Mouse (Mus musculus) limb, embryonic 14.5 days (tissue): ENCODE measurements around the gene Scd2. TPM values are rescaled to one million over a fixed set of nuclear protein-coding genes. Genes with fewer than 3 reads are reported as not detected.
A peak's percentile ranks its signal among the peaks of the same experiment; 100 is the strongest.

ENCODE experiments used
- ATAC-seq: fragments of 200-750 bp; cut with Nextera tagmentation; 2 replicates; pipeline ENCODE4 v1.8.0; 2017; ENCODE audit warnings: low read depth, moderate number of reproducible peaks, moderate TSS enrichment; ENCODE audit not compliant: low FRiP score
- DNase-seq: peaks from one replicate; pipeline ENCODE4 v3.0.0-alpha.2; 2015; ENCODE audit warnings: low spot score
- H3K27ac ChIP-seq: fragments of 300-500 bp; sonication (generic); replicated peaks from 2 replicates; pipeline ENCODE4 v1.5.1; 2014; ENCODE audit warnings: low read depth, mild to moderate bottlenecking, low read length, moderate library complexity, mixed read lengths
- H3K27me3 ChIP-seq: fragments of 300-500 bp; sonication (generic); 2 replicates; pipeline ENCODE4 v1.6.1; 2014; ENCODE audit warnings: low read length, mixed read lengths; ENCODE audit not compliant: control insufficient read depth, insufficient read depth
- H3K36me3 ChIP-seq: fragments of 300-500 bp; sonication (generic); 2 replicates; pipeline ENCODE4 v1.6.1; 2014; ENCODE audit warnings: mild to moderate bottlenecking, low read length, moderate library complexity, mixed read lengths; ENCODE audit not compliant: control insufficient read depth, insufficient read depth
- H3K4me1 ChIP-seq: fragments of 300-500 bp; sonication (generic); 2 replicates; pipeline ENCODE4 v1.6.1; 2014; ENCODE audit warnings: antibody characterized with exemption, low read length, mixed read lengths; ENCODE audit not compliant: control insufficient read depth, insufficient read depth
- H3K4me2 ChIP-seq: fragments of 300-500 bp; sonication (generic); replicated peaks from 2 replicates; pipeline ENCODE4 v1.6.1; 2014; ENCODE audit warnings: low read depth, mild to moderate bottlenecking, low read length, moderate library complexity; ENCODE audit not compliant: severe bottlenecking
- H3K4me3 ChIP-seq: fragments of 300-500 bp; sonication (generic); replicated peaks from 2 replicates; pipeline ENCODE4 v1.5.1; 2014; ENCODE audit warnings: low read length
- H3K9ac ChIP-seq: fragments of 300-500 bp; sonication (generic); 2 replicates; pipeline ENCODE4 v1.6.1; 2014; ENCODE audit warnings: mild to moderate bottlenecking, low read depth, low read length, moderate library complexity; ENCODE audit not compliant: severe bottlenecking
- H3K9me3 ChIP-seq: fragments of 300-500 bp; sonication (generic); 2 replicates; pipeline ENCODE4 v1.6.1; 2016; ENCODE audit warnings: low read length; ENCODE audit not compliant: control insufficient read depth
- POLR2A ChIP-seq: fragments of 200-500 bp; IDR thresholded peaks from 2 replicates; pipeline ENCODE4 v1.8.0; 2012; ENCODE audit warnings: inconsistent platforms, mild to moderate bottlenecking, moderate library complexity, borderline replicate concordance; ENCODE audit not compliant: insufficient read depth, insufficient read length; ENCODE audit errors: extremely low read depth
- WGBS: fragments of 180-500 bp; shearing (Covaris S2); extraction: QIAGEN DNeasy Blood & Tissue Kit; methylation state at CpG from one replicate; pipeline ENCODE4 v1.1.7; 2014; 5-methylcytosine and 5-hydroxymethylcytosine counted together
- polyA plus RNA-seq, 2 experiments: library from polyadenylated mRNA; depleted of rRNA in 1 of 2; stranded (reverse) in 1 of 2; unstranded in 1 of 2; fragments of >200 nt; fragmentation: Nextera tagmentation in 1 of 2; extraction: Ambion mirVana in 1 of 2; gene quantifications; 2 replicates each; pipeline versions ENCODE4 v1.2.1 to v1.2.3; 2012 to 2014

Scd2 gene
- polyA plus RNA-seq, 2 experiments, result 218 to 274 TPM

- Histone ChIP-seq H3K9me3 (no peaks in the 10 kb centered on the region), H3K4me1 (peaks cover 42% of the 10 kb centered on the region), H3K4me3 (no peak overlapping the region), H3K27me3 (no peaks in the 10 kb centered on the region), H3K9ac (no peak overlapping the region), H3K27ac (no peak overlapping the region), H3K4me2 (no peak overlapping the region), H3K36me3 (no peaks in the 10 kb centered on the region)
- ATAC-seq (no peak), DNase-seq (no peak)
- WGBS, result 51% methylated on average over 2 of the region's 2 CpGs
- TF ChIP-seq POLR2A, result no peak
These were observed 7.4 kb upstream of the Scd2 start for GRCm38 (mm10) chr19:44286109-44286508.

GRCm38 (mm10) chr19:44287415-44288110, 5.9 kb upstream of the Scd2 start:
- H3K9ac ChIP-seq, result no peak overlapping the region
- DNase-seq (no peak), ATAC-seq (no peak)
- H3K4me1 ChIP-seq, result peaks cover 34% of the 10 kb centered on the region
- WGBS, result 75% methylated on average over 10 of the region's 11 CpGs
- no peaks in the 10 kb centered on the region for H3K9me3 ChIP-seq
- no peak overlapping the region for H3K4me3 ChIP-seq
- no peak overlapping the region for H3K27ac ChIP-seq
- TF ChIP-seq POLR2A, result no peak
- no peaks in the 10 kb centered on the region for H3K36me3 ChIP-seq
- no peaks in the 10 kb centered on the region for H3K27me3 ChIP-seq
- H3K4me2 ChIP-seq, result no peak overlapping the region

- Histone ChIP-seq H3K9me3 (no peaks in the 10 kb centered on the region), H3K4me3 (no peak overlapping the region), H3K27me3 (no peaks in the 10 kb centered on the region), H3K4me2 (no peak overlapping the region), H3K4me1 (peaks cover 27% of the 10 kb centered on the region), H3K27ac (0 out of 2 replicates have a peak overlapping the region, but pooled peaks have one; percentile 94), H3K9ac (no peak overlapping the region), H3K36me3 (peaks cover 22% of the 10 kb centered on the region)
- TF ChIP-seq POLR2A, result no peak
- WGBS, result 84% methylated on average over 2 of the region's 2 CpGs
- ATAC-seq (no peak), DNase-seq (no peak)
These were observed 1.4 kb upstream of the Scd2 start for GRCm38 (mm10) chr19:44292083-44292482.

- H3K4me1 ChIP-seq, result peaks cover 31% of the 10 kb centered on the region
- ATAC-seq, result no peak
- whole genome bisulfite sequencing, result 54% methylated on average over 3 of the region's 3 CpGs
- no peaks in the 10 kb centered on the region for H3K9me3 ChIP-seq
- peak overlapping the region; percentile 96 for H3K4me2 ChIP-seq
- no peak for DNase-seq
- peak overlapping the region; percentile 92 for H3K4me3 ChIP-seq
- H3K27me3 ChIP-seq, result no peaks in the 10 kb centered on the region
- TF ChIP-seq POLR2A, result no peak
- H3K27ac ChIP-seq, result peak overlapping the region; percentile 94
- no peak overlapping the region for H3K9ac ChIP-seq
- H3K36me3 ChIP-seq, result peaks cover 26% of the 10 kb centered on the region
These were observed 991 bp upstream of the Scd2 start for GRCm38 (mm10) chr19:44292483-44292882.

- WGBS, result 1% methylated on average over 29 of the region's 31 CpGs
- TF ChIP-seq POLR2A, result peak; percentile 90; the same call in 1 of the 2 replicates
- H3K9me3 ChIP-seq, result no peaks in the 10 kb centered on the region
- peaks cover 46% of the 10 kb centered on the region for H3K4me1 ChIP-seq
- peak; percentile 99 for DNase-seq
- H3K9ac ChIP-seq, result peak overlapping the region; percentile 86
- peak; percentile 97 for ATAC-seq
- H3K27ac ChIP-seq, result peak overlapping the region; percentile 94
- peak overlapping the region; percentile 96 for H3K4me2 ChIP-seq
- peaks cover 40% of the 10 kb centered on the region for H3K36me3 ChIP-seq
- H3K27me3 ChIP-seq, result no peaks in the 10 kb centered on the region
- H3K4me3 ChIP-seq, result peak overlapping the region; percentile 92
These were observed 486 bp downstream of the Scd2 start for GRCm38 (mm10) chr19:44293769-44294551.
